Mouse (Mus musculus): ENCODE measurements around the gene Dzank1. TPM values are rescaled to one million over a fixed set of nuclear protein-coding genes. Genes with fewer than 3 reads are reported as not detected.

Dzank1 gene
- polyA plus RNA-seq, 1 experiment from 2014 or later = 0.61 TPM

DNA sequence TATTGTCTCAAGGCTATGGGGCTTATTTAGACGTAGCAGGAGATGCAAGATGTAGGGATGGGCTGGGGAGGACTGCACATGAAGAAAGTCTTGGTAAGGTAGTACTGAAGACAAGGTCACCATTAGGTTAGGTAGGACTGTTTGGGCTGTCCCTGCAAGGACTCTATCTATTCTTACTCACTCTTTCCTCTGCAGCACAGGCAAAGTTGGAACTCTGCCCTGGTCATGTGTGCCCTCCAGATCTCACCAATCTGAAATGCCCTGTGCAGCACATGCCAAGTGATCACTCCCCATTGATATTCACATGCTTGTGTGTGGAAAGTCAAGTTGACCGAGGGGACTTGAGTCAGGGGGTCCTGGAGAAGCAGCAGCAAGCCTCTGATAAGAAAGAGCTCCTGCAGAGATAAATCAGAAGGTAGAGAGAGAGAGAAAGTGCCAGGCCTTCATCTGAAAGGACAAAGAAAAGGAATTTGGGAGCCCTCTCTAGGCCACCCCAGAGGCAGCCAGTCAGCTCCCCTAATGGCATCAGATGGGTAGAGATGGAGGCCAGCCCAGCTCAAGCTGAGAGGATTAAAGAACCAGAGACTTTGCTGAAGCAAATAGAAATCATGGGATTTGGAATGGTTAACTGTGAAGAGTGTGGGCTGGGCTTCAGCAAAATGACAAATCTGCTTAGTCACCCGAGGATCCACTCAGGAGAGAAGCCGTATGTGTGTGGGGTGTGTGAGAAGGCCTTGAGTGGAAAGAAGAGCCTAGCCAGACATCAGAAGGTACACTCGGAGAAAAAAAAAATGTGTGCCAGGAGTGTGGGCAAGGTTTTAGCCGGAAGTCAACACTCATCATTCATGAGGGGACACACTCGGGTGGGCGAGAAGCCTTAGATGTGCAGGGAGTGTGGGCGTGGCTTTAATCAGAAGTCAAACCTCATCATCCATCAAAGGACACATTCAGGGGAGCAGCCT is 62.1 kb downstream of the Dzank1 start:
- 68% methylated on average over 9 of the region's 9 CpGs for WGBS
- H3K9ac ChIP-seq = no peak overlapping the region
- no peak overlapping the region for H3K27ac ChIP-seq
- ATAC-seq (ENCODE audit: insufficient number of reproducible peaks, low FRiP score, low TSS enrichment, low read depth) = no peak
- no peaks in the 10 kb centered on the region for H3K4me1 ChIP-seq
- H3K27me3 ChIP-seq = no peaks in the 10 kb centered on the region
- H3K36me3 ChIP-seq = no peaks in the 10 kb centered on the region
- H3K4me2 ChIP-seq = no peak overlapping the region
- H3K9me3 ChIP-seq = no peaks in the 10 kb centered on the region
- no peak overlapping the region for H3K4me3 ChIP-seq

- no peaks in the 10 kb centered on the region for H3K9me3 ChIP-seq
- H3K4me2 ChIP-seq = no peak overlapping the region
- no peak overlapping the region for H3K27ac ChIP-seq
- 0 out of 2 replicates have a peak, but pooled peaks cover 4% of the 10 kb centered on the region for H3K4me1 ChIP-seq
- 64% methylated on average over 7 of the region's 7 CpGs for WGBS
- H3K27me3 ChIP-seq = no peaks in the 10 kb centered on the region
- ATAC-seq (ENCODE audit: insufficient number of reproducible peaks, low FRiP score, low TSS enrichment, low read depth) = no peak
- H3K9ac ChIP-seq = no peak overlapping the region
- H3K4me3 ChIP-seq = no peak overlapping the region
- H3K36me3 ChIP-seq = no peaks in the 10 kb centered on the region
These were observed 63.0 kb downstream of the Dzank1 start for GRCm38 (mm10) chr2:144464182-144464581.

GRCm38 (mm10) chr2:144458975-144459754 is 68.0 kb downstream of the Dzank1 start:
- Histone ChIP-seq H3K27me3 (no peaks in the 10 kb centered on the region), H3K4me1 (peaks cover 10% of the 10 kb centered on the region; the same call in 1 of the 2 replicates), H3K4me3 (peak overlapping the region; percentile 61), H3K4me2 (peak overlapping the region; percentile 76), H3K36me3 (no peaks in the 10 kb centered on the region), H3K27ac (peak overlapping the region; percentile 82), H3K9me3 (no peaks in the 10 kb centered on the region), H3K9ac (peak overlapping the region; percentile 54)
- ATAC-seq (ENCODE audit: insufficient number of reproducible peaks, low FRiP score, low TSS enrichment, low read depth) = peak; percentile 93
- 8% methylated on average over 25 of the region's 25 CpGs for WGBS

DNA sequence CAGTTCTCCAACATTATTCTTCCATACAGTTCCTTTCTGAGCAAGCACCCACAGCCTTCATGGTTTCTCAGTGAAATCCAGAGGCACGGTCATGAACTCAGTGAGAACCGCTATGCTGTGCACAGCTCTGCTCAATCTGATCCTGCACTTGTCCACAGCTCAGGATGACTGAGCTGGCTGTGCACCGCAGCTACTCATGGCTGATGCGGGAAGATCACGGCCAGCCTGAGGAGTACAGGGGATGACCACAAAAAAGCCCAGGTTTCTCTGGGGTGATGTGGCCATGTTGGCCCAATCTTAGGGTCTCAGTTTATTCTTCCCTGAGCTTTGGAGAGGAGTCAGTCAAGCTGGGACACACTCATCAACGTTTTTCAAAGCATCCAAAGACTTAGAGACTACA is 68.9 kb downstream of the Dzank1 start:
- Histone ChIP-seq H3K27me3 (peaks cover 4% of the 10 kb centered on the region), H3K9ac (no peak overlapping the region), H3K4me2 (peak overlapping the region; percentile 76), H3K36me3 (no peaks in the 10 kb centered on the region), H3K4me1 (peaks cover 10% of the 10 kb centered on the region; the same call in 1 of the 2 replicates), H3K27ac (no peak overlapping the region), H3K4me3 (peak overlapping the region; percentile 61), H3K9me3 (no peaks in the 10 kb centered on the region)
- WGBS = 69% methylated on average over 6 of the region's 6 CpGs
- no peak for ATAC-seq (ENCODE audit: insufficient number of reproducible peaks, low FRiP score, low TSS enrichment, low read depth)

DNA sequence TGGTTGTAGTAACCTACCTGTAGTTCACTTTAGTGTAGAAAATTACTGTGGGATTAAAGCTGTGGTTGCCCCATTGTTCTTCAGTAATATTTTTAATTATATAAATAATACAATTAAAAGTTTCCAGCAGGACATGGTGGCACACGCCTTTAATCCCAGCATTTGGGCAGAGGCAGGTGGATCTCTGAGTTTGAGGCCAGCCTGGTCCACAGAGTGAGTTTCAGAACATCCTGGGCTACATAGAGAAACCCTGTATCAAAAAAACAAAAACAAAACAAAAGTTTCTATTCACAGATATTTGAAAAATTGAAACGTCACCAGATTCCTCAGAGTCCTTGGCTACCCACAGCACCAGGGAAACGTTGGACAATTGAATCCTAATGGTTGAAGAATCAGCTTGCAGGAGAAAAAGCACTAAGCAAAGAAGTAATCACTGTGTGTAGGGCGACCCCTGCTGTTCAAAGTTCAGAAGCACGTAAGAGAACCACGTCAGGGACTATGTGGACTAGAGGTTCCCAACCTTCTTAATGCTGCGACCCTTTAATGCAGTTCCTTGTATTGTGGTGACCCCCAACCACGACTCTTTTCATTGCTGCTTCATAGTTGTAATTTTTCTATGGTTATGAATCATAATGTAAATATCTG is 74.7 kb downstream of the Dzank1 start:
- H3K36me3 ChIP-seq = no peaks in the 10 kb centered on the region
- H3K4me1 ChIP-seq = no peaks in the 10 kb centered on the region
- H3K4me2 ChIP-seq = no peak overlapping the region
- H3K9me3 ChIP-seq = no peaks in the 10 kb centered on the region
- H3K27ac ChIP-seq = no peak overlapping the region
- H3K4me3 ChIP-seq = no peak overlapping the region
- no peak overlapping the region for H3K9ac ChIP-seq
- peaks cover 4% of the 10 kb centered on the region for H3K27me3 ChIP-seq
- ATAC-seq (ENCODE audit: insufficient number of reproducible peaks, low FRiP score, low TSS enrichment, low read depth) = peak; percentile 55; the same call in 1 of the 2 replicates
- 14% methylated on average over 8 of the region's 8 CpGs for WGBS

DNA sequence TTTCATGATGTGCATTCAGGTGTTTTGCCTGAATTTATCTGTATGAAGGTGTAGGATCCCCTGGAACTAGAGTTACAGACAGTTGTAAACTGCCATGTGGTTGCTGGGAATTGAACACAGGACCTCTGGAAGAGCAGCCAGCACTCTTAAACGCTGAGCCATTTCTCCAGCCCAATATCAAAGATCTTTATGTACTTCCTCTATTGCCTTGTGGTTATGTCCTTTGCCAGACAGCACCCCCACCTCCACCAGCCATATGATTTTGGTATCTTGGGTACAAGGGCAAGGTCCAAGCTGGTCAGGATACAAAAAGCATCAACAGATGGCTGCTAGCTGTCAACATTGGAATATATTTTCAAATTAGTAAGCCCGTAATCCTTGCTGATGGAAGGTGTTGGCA is 76.8 kb downstream of the Dzank1 start:
- no peak for ATAC-seq (ENCODE audit: insufficient number of reproducible peaks, low FRiP score, low TSS enrichment, low read depth)
- 76% methylated on average over 2 of the region's 2 CpGs for WGBS
- Histone ChIP-seq H3K9ac (no peak overlapping the region), H3K4me1 (no peaks in the 10 kb centered on the region), H3K9me3 (no peaks in the 10 kb centered on the region), H3K27me3 (peaks cover 4% of the 10 kb centered on the region), H3K27ac (no peak overlapping the region), H3K4me3 (no peak overlapping the region), H3K4me2 (no peak overlapping the region), H3K36me3 (no peaks in the 10 kb centered on the region)

- Histone ChIP-seq H3K4me1 (peaks cover 3% of the 10 kb centered on the region; the same call in 1 of the 2 replicates), H3K4me2 (no peak overlapping the region), H3K27me3 (no peaks in the 10 kb centered on the region), H3K4me3 (no peak overlapping the region), H3K36me3 (no peaks in the 10 kb centered on the region), H3K9me3 (no peaks in the 10 kb centered on the region), H3K27ac (no peak overlapping the region), H3K9ac (no peak overlapping the region)
- 80% methylated on average over 7 of the region's 7 CpGs for WGBS
- no peak for ATAC-seq (ENCODE audit: insufficient number of reproducible peaks, low FRiP score, low TSS enrichment, low read depth)
These were observed 80.7 kb downstream of the Dzank1 start for GRCm38 (mm10) chr2:144446360-144446999.

DNA sequence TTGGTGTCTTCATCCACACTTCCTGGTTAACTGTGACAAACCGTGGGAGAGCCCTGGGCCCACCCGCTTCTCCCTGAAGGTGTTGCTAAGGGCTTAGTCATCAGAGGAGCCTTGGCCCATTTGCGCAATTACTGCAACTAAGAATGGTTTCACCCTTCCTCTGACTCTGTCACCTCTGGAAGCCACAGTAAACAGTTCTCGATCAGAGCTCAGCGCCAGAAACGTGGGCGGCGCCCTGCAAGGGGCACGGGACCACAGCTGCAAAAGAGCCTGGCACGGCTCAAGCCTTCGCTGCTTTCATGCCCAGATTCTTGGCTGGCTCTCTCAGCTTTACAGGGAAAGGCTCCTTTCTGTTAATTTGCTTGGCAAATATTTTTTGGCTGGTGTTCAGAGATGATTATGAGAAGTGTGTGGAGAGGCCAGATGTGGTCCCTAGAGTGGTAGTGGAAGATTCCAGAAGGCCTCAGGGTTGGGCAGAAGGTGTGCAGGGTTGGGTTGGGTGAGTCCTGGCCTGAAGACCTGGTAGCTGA is 85.8 kb downstream of the Dzank1 start:
- WGBS = 63% methylated on average over 11 of the region's 11 CpGs

GRCm38 (mm10) chr2:144439191-144439700 is 88.0 kb downstream of the Dzank1 start:
- 52% methylated on average over 3 of the region's 3 CpGs for WGBS

More for the DNA sequence above, 85.8 kb downstream of the Dzank1 start:
- no peak overlapping the region for H3K4me2 ChIP-seq
- H3K4me1 ChIP-seq = peaks cover 9% of the 10 kb centered on the region
- no peaks in the 10 kb centered on the region for H3K9me3 ChIP-seq
- H3K36me3 ChIP-seq = no peaks in the 10 kb centered on the region
- H3K4me3 ChIP-seq = no peak overlapping the region
- H3K9ac ChIP-seq = no peak overlapping the region
- no peaks in the 10 kb centered on the region for H3K27me3 ChIP-seq
- ATAC-seq (ENCODE audit: insufficient number of reproducible peaks, low FRiP score, low TSS enrichment, low read depth) = 0 out of 2 replicates have a peak, but pooled peaks have one; percentile 36
- H3K27ac ChIP-seq = peak overlapping the region; percentile 67

GRCm38 (mm10) chr2:144438424-144438823 is 88.8 kb downstream of the Dzank1 start:
- Histone ChIP-seq H3K9ac (no peak overlapping the region), H3K27me3 (no peaks in the 10 kb centered on the region), H3K9me3 (no peaks in the 10 kb centered on the region), H3K4me1 (peaks cover 9% of the 10 kb centered on the region), H3K4me3 (no peak overlapping the region), H3K27ac (no peak overlapping the region), H3K4me2 (no peak overlapping the region), H3K36me3 (no peaks in the 10 kb centered on the region)
- 60% methylated on average over 4 of the region's 4 CpGs for WGBS
- no peak for ATAC-seq (ENCODE audit: insufficient number of reproducible peaks, low FRiP score, low TSS enrichment, low read depth)

More at GRCm38 (mm10) chr2:144439191-144439700, 88.0 kb downstream of the Dzank1 start:
- peaks cover 9% of the 10 kb centered on the region for H3K4me1 ChIP-seq
- ATAC-seq (ENCODE audit: insufficient number of reproducible peaks, low FRiP score, low TSS enrichment, low read depth) = no peak
- H3K4me2 ChIP-seq = no peak overlapping the region
- H3K27me3 ChIP-seq = no peaks in the 10 kb centered on the region
- H3K9ac ChIP-seq = no peak overlapping the region
- H3K4me3 ChIP-seq = no peak overlapping the region
- H3K27ac ChIP-seq = no peak overlapping the region
- no peaks in the 10 kb centered on the region for H3K36me3 ChIP-seq
- H3K9me3 ChIP-seq = no peaks in the 10 kb centered on the region

DNA sequence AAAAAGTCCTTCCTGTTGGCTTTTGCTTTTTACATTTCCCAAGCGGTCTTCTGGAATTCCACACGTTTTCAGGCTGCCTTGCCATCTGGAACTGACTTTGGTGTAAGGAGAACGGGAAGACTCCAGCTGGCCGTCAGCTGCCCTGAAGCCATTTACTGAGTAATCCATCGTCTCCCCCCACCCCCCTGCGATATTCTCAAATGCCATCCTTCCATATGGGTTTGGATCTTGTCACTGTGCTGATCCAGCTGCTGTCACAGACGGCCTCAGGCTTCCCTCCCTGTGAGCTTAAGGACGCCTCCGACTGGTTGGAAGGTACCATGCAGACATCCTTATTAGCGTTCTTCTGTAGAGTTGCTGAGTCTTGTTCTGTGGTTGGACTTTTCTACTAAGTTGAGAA is 91.5 kb downstream of the Dzank1 start:
- no peak overlapping the region for H3K4me2 ChIP-seq
- no peaks in the 10 kb centered on the region for H3K4me1 ChIP-seq
- no peaks in the 10 kb centered on the region for H3K36me3 ChIP-seq
- no peak for ATAC-seq (ENCODE audit: insufficient number of reproducible peaks, low FRiP score, low TSS enrichment, low read depth)
- no peaks in the 10 kb centered on the region for H3K27me3 ChIP-seq
- H3K27ac ChIP-seq = no peak overlapping the region
- no peak overlapping the region for H3K9ac ChIP-seq
- H3K4me3 ChIP-seq = no peak overlapping the region
- WGBS = 48% methylated on average over 10 of the region's 10 CpGs
- H3K9me3 ChIP-seq = no peaks in the 10 kb centered on the region
